Mouse (Mus musculus): ENCODE data around the gene Ngb.

Ngb gene

DNA sequence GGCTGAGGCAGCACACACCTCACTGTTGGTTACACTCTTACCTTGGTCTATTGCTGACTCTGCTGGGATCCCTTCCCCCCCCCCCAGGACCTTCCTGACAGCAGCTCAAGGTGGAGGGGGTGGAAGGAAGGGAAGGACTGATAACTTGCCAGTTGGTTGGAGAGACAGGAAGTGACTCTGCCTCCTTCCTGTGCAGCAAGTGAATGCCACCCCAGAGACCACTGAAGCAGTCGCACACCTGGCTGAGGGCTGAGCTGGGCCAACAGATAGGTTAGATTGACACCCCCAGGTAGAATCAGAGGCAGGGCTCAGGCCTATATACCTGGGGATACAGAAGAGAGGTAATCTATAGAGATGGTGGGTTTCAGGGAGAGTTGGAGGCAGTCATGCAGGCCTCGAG lies 10.4 kb downstream of the Ngb start:
- no peak for DNase-seq (ENCODE audit: low read depth, low spot score)

DNA sequence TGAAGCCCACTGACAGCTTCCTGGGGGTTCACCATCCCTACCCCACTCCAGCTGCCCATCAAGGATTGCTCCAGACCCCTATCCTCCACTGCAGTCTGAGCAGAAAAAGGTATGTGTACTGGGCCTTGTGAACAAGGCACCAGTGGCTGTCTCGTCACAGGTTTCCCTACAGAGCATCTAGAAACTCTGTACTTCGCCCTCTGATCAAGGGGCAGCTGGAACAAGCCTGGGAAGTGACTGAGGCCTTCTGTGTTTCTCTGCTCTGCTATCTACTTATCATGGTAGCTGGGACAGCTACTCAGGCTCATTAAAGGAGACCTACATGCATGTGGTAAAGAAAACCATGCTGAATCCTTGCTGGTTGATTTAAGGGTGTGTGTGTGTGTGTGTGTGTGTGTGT lies 12.6 kb downstream of the Ngb start:
- DNase-seq (ENCODE audit: low read depth, low spot score): no peak

DNA sequence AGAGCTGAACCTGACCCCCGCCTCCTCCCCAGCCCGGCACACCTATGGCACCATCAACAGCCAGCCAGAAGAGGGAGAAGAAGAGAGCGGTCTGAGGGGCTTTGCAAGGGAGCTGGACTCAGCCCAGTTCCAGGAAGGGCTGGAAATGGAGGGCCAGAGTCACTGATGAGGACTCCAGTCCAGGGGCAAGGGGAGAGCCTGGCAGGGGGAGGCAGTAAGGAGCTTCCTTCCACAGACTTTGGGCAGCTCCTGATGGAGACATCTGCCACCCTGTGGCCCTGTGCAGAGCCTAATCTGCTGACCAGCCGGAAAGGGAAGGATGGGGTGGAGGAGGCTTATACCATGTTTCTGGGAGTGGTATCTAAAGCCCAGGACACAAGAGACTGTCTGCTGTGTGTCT lies 13.1 kb downstream of the Ngb start:
- DNase-seq (ENCODE audit: low read depth, low spot score): no peak

DNA sequence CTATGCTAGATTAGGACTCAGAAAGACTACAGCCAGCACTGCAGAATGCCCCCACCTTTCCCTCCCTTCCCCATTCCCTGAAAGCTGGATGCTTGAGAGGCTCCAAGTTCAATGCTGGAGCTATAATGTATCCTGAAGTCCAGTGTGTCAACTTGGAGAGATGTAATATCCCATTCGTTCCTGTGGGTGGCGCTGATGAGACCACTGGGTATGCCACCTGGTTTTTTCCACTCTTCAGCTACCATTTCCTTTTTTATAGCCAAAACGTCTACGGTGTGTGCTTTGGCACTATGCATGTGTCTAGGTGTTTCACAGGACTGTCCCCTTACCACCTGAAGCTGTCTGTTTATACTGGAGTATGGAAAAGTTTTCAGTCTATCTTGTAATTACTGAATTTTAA lies 14.0 kb downstream of the Ngb start:
- DNase-seq (ENCODE audit: low read depth, low spot score): peak; percentile 64

DNA sequence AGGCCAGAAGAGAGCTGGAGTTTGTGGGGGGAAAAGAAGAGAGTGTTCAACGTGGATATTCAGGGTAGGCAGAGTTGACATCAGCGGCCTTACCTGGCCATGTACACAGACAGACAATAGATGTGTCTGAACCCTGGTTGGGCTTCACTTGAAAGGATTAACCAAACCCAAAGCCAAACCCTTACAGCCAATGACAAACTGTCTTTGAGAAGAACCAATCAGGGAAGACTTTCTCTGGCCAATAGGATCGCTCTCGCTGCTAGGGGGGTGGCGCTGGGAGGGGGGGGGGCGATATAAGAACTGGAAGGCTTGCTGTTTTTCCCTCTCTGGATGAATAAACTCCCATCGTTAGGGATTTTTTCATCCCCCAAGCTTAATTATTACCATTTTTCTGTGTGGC lies 15.1 kb downstream of the Ngb start:
- DNase-seq (ENCODE audit: low read depth, low spot score): peak; percentile 43

DNA sequence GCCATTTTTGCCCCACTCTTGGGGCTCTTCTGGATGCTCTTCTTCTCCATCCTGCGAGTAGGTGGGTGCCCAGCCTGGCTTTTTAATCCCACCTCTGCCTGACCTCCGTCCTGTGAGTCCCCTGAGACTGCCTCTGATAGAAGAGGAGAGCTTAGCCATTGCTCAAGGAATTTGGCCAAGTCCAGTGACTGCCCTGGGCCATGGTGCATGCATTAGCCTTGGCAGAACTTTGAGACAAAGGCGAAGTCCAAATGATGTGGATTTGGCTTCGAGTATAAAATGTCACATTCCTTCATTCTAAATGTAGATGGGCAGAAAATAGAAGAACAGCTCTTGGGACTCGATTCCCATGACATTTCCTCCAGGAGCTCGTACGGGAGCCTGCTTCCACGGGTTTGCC lies 19.5 kb downstream of the Ngb start:
- DNase-seq (ENCODE audit: low read depth, low spot score): no peak

DNA sequence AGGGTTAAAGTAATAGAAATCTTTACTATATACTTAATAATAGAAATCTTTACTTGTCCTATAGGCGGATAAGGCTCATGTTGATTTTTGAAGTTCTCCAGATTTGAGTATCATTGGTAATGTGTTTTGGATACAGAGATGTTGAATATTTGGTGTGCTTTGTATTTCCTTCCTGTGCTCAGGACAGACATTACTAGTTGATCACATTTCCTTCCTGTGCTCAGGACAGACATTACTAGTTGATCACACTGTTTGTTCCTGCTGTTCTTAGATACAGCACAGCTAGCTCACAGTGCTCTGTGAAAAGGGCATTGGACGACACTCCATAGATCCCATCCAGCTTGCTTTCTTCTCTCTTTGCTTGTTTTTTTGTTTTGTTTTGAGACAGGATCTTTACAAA lies 25.7 kb downstream of the Ngb start:
- DNase-seq (ENCODE audit: low read depth, low spot score): peak; percentile 41

DNA sequence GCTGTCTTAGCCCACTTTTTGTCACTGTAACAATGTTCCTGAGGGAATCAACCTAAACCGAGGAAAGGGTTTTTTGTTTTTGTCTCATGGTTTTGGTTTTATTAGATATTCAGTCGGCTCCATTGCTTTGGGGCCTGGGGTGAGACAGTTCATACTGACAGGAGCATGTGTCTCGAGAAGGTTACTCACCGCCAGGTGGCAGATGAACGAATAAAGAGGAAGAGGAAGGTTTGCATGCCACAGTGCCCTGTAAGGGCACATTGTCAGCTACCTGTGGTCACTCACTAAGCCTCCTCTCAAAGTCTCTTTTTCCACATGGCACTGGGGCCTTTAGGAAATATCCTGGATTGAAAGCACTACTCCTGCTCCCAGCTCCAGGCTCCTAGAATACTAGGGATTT lies 31.8 kb downstream of the Ngb start:
- DNase-seq (ENCODE audit: low read depth, low spot score): no peak

DNA sequence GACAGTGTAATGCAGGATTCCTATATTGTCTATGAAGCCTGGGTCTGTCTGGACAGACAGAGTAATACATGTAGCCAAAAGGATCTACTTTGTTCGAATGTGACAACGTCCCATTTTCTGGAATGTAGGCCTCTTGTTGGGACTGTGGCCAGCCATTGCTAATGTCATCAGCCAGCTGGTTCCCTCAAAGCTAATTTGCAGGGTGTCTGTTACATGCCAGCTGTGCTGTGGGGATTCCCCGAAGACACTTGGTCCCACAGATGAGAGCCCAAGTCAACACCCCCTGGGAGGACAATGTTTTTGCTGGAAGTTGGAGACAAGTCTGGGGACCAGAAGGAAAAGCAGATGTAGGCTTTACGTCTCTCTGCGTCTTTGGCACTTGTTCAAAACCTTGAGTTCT lies 35.9 kb downstream of the Ngb start:
- DNase-seq (ENCODE audit: low read depth, low spot score): no peak

DNA sequence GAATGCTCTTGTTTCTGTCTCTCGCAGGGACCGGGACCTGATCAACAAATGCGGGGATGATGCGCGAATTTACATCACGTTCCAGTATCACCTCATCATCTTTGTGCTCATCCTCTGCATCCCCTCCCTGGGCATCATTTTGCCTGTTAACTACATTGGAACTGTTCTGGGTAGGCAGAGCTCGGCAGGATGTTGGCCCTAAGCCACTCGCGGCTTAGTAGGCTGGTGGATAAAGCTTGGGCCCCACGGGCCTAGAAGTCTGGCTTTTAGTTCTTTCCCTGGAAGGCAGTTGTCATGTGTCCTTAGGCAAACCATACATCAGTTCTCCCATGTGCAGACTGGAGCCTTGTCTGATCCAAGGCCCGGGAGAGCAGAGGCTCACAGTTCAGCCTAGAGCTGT lies 36.9 kb downstream of the Ngb start:
- DNase-seq (ENCODE audit: low read depth, low spot score): no peak

DNA sequence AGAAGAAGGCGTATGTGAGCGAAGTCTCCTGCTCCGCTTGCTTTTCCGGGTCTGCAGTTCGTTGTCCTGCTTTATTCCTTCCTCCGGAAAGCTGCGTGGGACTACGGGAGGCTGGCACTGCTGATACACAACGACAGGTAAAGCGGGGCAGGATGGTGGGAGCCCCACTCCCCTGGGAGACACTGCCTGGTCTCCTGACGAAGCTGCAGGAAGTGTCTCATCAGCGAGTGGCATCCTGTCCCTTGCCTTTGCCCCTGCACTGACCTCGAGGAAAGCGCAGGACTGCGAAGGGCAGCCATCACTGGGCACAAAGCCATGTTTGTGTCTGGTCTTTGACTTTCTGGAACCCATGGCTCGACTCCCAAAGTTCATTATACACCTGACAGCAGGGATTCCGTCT lies 45.3 kb downstream of the Ngb start:
- no peak for DNase-seq (ENCODE audit: low read depth, low spot score)

DNA sequence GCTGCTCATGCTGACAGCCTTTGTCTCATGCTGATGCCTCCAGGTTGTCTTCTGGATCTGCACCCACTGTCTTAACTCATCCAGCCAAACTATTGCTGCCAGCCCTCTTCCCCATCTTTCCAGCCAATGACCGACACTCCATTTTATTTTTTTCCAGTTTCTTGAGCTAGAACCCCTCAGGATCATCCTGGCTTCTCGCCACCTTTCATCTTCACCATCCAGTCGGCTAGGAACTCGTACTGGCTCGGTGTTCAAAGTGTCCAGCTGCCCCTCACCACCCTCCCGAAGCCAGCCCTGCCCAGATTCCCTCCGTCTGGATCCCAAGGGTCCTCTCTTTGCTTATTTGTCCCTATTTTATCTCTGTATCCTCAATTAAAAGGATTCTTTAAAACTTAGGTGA lies 47.5 kb downstream of the Ngb start:
- no peak for DNase-seq (ENCODE audit: low read depth, low spot score)

DNA sequence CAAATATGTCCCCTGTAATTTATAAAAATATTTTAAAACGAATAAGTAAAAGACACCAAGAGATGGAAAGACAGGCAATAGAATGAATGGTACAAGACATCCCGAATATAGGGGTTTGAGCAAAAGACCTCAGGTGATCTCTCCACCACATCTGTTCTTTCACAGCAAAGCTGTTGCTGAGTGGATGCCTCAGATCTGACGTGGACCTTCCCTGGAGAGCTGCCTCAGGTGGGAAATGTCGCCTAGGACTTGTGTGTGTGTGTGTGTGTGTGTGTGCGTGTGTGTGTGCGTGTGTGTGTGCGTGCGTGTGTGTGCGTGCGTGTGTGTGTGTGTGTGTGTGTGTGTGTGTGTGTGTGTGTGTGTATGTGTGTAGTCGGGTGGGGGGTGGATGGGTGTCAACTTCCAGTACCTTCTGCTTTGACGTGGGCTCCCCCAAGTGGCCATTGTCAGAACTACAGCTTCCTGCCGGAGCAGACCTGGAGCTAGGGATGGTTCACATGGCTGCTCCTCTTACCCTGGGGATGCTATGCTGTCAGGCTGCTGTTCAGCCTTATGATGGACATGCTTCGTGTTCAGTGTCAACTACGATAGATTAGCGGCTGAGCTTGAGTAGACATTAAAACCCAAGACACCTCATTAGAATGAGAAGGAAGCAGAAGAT lies 49.5 kb downstream of the Ngb start:
- DNase-seq (ENCODE audit: low read depth, low spot score): peak; percentile 68

DNA sequence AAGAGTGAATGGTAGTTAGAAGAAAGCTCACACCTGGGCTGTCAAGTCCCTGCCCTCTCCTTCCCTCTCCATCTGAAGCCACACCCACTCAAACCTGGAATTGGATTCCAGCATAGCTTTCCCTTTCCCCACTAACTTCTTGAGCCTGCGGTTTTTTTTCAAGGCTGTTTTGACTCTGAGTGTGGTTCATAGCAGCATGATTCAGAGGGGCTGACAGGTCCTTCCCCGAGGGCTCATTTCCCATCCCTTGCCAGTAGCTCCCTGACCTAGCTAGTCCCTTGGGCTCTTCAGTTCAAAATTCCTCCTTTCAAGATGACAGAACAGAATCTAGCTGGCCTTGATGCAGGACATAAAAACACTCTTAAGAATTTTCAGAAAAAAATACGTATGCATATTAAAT lies 54.8 kb downstream of the Ngb start:
- no peak for DNase-seq (ENCODE audit: low read depth, low spot score)

Measured in ES-CJ7 (cell line).